Mouse (Mus musculus) kidney, embryonic 14.5 days (tissue): Measurements from ENCODE around the gene Nfkbiz. TPM values are rescaled to one million over a fixed set of nuclear protein-coding genes. Genes with fewer than 3 reads are reported as not detected.

ENCODE experiments used
- ATAC-seq: fragments of 200-750 bp; cut with Nextera tagmentation; 2 replicates; pipeline ENCODE4 v1.8.0; 2017; ENCODE audit warnings: moderate number of reproducible peaks, mild to moderate bottlenecking, moderate TSS enrichment, moderate library complexity; ENCODE audit not compliant: low FRiP score, low TSS enrichment
- H3K27ac ChIP-seq: fragments of 300-500 bp; sonication (generic); 2 replicates; pipeline ENCODE4 v1.5.1; 2014; ENCODE audit warnings: low read depth, mild to moderate bottlenecking, low read length, moderate library complexity, mixed read lengths
- H3K27me3 ChIP-seq: fragments of 300-500 bp; sonication (generic); 2 replicates; pipeline ENCODE4 v1.6.1; 2014; ENCODE audit warnings: mild to moderate bottlenecking, low read length; ENCODE audit not compliant: control insufficient read depth, insufficient read depth
- H3K36me3 ChIP-seq: fragments of 300-500 bp; sonication (generic); 2 replicates; pipeline ENCODE4 v1.6.1; 2014; ENCODE audit warnings: low read length, mixed read lengths; ENCODE audit not compliant: control insufficient read depth, insufficient read depth
- H3K4me1 ChIP-seq: fragments of 300-500 bp; sonication (generic); 2 replicates; pipeline ENCODE4 v1.6.1; 2014; ENCODE audit warnings: low read length, mixed read lengths; ENCODE audit not compliant: control insufficient read depth, insufficient read depth
- H3K4me2 ChIP-seq: fragments of 300-500 bp; sonication (generic); replicated peaks from 2 replicates; pipeline ENCODE4 v1.6.1; 2014; ENCODE audit warnings: low read depth, mild to moderate bottlenecking, low read length
- H3K4me3 ChIP-seq: fragments of 300-500 bp; sonication (generic); 2 replicates; pipeline ENCODE4 v1.5.1; 2014; ENCODE audit warnings: mild to moderate bottlenecking, low read length
- H3K9ac ChIP-seq: fragments of 300-500 bp; sonication (generic); 2 replicates; pipeline ENCODE4 v1.6.1; 2014; ENCODE audit warnings: low read depth, mild to moderate bottlenecking, low read length, moderate library complexity
- H3K9me3 ChIP-seq: fragments of 300-500 bp; sonication (generic); 2 replicates; pipeline ENCODE4 v1.6.1; 2016; ENCODE audit warnings: low read length; ENCODE audit not compliant: control insufficient read depth
- WGBS: fragments of 180-500 bp; shearing (Covaris S2); extraction: QIAGEN DNeasy Blood & Tissue Kit; methylation state at CpG from one replicate; pipeline ENCODE4 v1.1.7; 2014; 5-methylcytosine and 5-hydroxymethylcytosine counted together
- polyA plus RNA-seq: library from polyadenylated mRNA; unstranded; fragments of >200 nt; fragmentation: Nextera tagmentation; extraction: Ambion mirVana; gene quantifications from 2 replicates; pipeline ENCODE4 v1.2.1, GENCODE M21; 2014

Gene Nfkbiz
- polyA plus RNA-seq, 1 experiment from 2014 or later, result 4.4 TPM

DNA sequence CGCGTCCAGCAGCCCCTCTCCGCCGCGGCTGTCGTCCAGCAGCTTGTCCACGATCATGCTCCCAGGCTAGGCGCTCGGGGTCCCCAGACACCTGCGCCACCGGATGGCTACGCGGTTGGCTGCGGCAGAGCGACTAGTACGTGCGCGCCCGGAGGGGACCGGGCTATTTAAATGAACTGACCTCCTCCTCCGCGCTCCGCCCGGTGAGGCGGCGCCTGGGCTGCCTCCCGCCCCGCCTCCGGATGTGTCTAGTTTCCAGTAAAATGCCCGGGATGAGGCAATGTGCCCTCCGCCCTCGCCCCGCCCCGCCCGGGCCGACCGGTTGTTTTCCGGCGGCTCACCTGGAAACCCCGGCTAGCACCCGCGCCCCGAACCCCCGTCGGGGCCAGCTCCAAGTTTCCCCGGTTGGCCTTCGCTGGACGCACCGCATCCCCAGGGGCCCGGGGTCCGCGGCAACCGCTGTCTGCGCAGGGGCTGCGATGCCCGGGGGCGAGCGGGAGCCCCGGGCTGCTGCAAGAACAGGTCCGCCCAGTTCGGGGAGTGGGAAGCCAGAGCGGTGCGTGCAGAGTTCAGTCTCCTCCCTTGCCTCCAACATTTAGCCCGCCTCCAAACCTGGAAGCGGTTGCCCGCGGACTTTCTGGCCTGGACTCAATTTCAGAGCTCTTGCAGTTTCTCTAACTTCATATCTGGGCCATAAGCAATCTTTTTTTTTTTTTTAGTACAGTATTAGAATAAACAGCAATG, 16.5 kb downstream of the Nfkbiz start:
- H3K9ac ChIP-seq, result peak overlapping the region; percentile 84
- no peaks in the 10 kb centered on the region for H3K27me3 ChIP-seq
- peak overlapping the region; percentile 90 for H3K27ac ChIP-seq
- H3K36me3 ChIP-seq, result peaks cover 15% of the 10 kb centered on the region
- peaks cover 11% of the 10 kb centered on the region; the same call in 1 of the 2 replicates for H3K4me1 ChIP-seq
- WGBS, result under 1% methylated on average over 55 of the region's 67 CpGs
- H3K4me3 ChIP-seq, result peak overlapping the region; percentile 87
- ATAC-seq, result peak; percentile 96
- no peaks in the 10 kb centered on the region for H3K9me3 ChIP-seq
- peak overlapping the region; percentile 83 for H3K4me2 ChIP-seq

DNA sequence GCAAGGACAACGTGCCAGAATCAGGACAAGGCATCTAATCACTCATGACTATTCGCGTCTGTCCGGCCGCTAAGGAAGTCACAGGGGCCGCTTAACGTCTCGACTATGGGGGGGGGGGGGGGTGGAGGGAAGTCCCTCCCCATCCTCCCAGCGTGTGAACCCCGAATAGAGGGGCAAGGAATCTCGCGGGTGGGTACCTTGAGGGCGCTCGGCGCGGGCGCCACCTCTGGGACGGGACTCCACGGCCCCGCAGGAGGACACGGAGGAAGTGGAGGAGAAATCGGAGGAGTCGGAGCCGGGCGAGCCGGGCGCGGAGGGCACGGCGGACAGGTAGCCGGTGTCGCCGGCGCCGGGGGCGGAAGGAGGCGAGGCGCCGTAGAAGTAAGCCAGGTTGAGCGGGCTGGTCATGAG, 17.1 kb downstream of the Nfkbiz start:
- Histone ChIP-seq H3K27ac (peak overlapping the region; percentile 79), H3K9ac (peak overlapping the region; percentile 84), H3K36me3 (peaks cover 19% of the 10 kb centered on the region), H3K4me2 (peak overlapping the region; percentile 83), H3K9me3 (no peaks in the 10 kb centered on the region), H3K27me3 (no peaks in the 10 kb centered on the region), H3K4me1 (peaks cover 11% of the 10 kb centered on the region; the same call in 1 of the 2 replicates), H3K4me3 (peak overlapping the region; percentile 87)
- ATAC-seq, result peak; percentile 44
- under 1% methylated on average over 40 of the region's 40 CpGs for WGBS

DNA sequence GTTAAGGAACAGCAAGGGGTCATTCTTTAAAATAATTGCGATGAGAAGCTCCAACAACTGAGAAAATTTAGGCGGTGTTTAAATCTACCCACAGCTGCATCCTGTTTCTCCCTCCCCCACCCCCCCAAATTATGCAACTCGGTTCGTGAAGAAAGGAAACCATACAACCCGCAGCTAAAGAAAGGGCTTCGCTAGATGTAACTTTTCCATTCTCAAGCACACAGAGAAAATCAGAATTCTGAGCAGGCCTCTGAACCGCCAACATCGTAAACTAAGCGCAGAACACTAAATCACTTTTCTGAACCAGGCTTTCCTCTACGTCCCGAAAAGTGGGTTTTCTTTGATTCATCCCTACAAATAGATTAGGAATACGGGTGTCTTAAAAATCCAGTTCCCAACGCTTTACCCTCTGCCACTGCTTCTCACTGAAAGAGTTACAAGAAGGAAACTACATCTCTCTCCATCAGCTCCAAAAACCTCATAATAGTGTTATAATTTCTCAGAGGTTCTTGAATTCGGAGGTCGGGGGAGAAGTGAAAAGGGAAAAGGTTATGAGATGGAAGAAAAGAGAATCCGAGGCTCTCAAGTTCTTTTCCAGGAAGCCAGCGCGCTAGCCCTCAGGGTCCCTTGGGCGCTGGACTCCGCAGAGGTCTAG, 17.7 kb downstream of the Nfkbiz start:
- Histone ChIP-seq H3K27ac (peak overlapping the region; percentile 79; the same call in 1 of the 2 replicates), H3K4me1 (peaks cover 11% of the 10 kb centered on the region; the same call in 1 of the 2 replicates), H3K9ac (peak overlapping the region; percentile 84), H3K4me3 (peak overlapping the region; percentile 87), H3K9me3 (no peaks in the 10 kb centered on the region), H3K4me2 (peak overlapping the region; percentile 83), H3K36me3 (peaks cover 24% of the 10 kb centered on the region), H3K27me3 (no peaks in the 10 kb centered on the region)
- no peak for ATAC-seq
- WGBS, result 8% methylated on average over 20 of the region's 20 CpGs

DNA sequence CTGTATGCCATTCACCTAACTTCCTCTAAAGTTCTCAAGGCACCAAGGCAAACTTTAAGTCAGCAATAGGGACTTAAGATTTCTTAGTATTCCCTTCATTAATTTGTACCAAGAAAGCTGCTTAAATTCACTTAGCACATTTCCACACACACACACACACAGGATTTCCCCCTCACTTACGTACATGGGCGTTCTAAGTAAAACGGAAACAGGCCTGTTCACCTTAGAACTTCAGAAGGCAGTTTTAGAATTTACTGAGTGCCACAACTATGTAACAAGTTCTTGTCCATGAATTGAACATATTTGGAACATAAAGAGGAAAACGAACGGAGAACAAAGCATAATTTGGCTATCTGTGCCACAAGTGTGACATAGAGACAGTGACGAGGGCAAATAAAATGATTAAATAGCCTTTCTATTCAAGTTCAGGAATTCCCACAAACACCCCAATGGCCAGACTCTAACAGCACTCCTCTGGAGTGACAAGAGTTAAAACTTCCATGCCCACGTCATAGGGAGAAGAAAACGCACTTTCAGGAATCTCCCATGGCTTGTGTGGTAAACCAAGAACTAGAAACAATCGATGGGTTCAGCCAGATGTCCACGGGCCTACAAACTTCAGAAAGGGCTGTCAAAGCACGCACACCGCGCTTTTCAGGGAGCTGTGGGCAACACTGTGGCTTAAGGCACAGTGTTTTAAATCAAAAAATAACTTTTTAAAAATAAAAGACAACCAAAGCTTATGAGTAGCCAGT, 18.4 kb downstream of the Nfkbiz start:
- no peaks in the 10 kb centered on the region for H3K9me3 ChIP-seq
- peaks cover 11% of the 10 kb centered on the region; the same call in 1 of the 2 replicates for H3K4me1 ChIP-seq
- no peak for ATAC-seq
- WGBS, result 43% methylated on average over 13 of the region's 13 CpGs
- no peak overlapping the region; the same call in 1 of the 2 replicates for H3K27ac ChIP-seq
- no peaks in the 10 kb centered on the region for H3K27me3 ChIP-seq
- peak overlapping the region; percentile 83 for H3K4me2 ChIP-seq
- peak overlapping the region; percentile 84; the same call in 1 of the 2 replicates for H3K9ac ChIP-seq
- H3K36me3 ChIP-seq, result peaks cover 31% of the 10 kb centered on the region
- peak overlapping the region; percentile 87 for H3K4me3 ChIP-seq

DNA sequence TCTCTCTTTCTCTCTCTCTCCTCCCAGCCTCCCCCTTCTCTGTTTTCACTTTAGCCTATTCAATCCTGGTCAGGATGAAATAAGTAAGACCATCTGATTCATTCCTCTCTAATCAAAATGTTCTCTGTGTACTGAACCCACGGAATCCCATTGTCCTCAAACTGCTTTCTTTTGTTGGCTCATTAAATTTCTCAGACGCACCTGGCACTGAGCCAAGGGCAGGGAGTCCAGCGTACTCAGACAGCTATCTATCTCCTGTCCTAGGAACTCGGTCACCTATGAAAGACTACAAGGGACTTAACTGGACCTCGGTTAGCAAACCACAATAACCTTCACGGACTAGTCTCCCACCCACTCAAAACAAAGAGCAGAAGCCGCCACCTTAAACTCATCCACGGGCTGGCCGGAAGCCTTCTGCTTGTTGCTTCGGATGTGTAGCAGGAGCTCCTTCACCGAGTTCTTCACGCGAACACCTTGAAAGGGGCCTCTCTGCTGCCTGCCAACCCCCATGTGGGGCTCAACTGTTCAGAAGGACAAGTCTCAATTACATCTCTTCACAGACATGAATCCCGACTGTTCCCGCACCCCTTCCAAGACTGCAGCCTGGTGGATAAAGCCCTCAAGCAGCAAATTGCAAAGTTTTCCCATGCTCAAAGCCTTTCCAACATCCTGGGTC, 19.4 kb downstream of the Nfkbiz start:
- no peak for ATAC-seq
- peaks cover 41% of the 10 kb centered on the region for H3K36me3 ChIP-seq
- H3K27ac ChIP-seq, result no peak overlapping the region; the same call in 1 of the 2 replicates
- H3K9me3 ChIP-seq, result no peaks in the 10 kb centered on the region
- peaks cover 11% of the 10 kb centered on the region; the same call in 1 of the 2 replicates for H3K4me1 ChIP-seq
- WGBS, result 32% methylated on average over 15 of the region's 15 CpGs
- H3K4me2 ChIP-seq, result peak overlapping the region; percentile 83
- H3K4me3 ChIP-seq, result peak overlapping the region; percentile 87
- H3K27me3 ChIP-seq, result no peaks in the 10 kb centered on the region
- peak overlapping the region; percentile 34; the same call in 1 of the 2 replicates for H3K9ac ChIP-seq

DNA sequence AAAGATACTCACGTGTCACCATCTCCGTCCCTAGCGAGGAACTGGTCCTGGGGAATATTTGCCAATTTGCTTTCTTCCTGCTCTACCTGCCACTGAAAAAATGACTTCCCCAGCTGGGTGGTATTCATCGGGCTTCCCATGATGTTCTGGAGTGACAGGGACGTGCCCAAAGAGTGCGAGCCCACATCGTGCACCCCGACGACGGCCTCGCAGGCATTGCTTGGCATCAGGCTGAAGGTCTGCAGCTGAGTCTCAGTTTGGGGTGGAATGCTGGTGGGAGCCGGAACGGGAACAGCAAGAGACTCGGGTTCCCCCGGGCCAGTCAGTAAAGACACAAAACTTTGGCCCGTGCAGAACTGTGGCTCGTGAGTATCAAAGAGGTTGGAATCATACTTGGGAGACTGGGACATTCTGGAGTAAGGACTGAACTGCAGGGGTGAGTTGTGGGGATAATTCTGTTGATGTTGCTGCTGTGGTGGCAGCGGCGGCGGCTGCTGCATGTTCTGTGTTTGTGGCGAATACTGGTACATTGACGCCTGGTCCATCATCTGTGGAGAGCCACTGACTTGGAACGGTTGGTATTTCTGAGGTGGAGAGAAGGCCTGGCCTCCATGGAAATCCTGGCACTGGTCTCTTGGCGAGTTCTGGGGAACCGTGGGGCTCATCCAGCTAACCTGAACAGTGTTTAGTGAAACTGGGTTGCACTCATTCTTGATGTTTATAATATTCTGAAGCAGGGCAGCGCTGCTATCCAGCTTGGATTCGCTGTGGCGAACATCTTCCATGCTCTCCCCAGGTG, 20.8 kb downstream of the Nfkbiz start:
- no peak overlapping the region for H3K4me2 ChIP-seq

DNA sequence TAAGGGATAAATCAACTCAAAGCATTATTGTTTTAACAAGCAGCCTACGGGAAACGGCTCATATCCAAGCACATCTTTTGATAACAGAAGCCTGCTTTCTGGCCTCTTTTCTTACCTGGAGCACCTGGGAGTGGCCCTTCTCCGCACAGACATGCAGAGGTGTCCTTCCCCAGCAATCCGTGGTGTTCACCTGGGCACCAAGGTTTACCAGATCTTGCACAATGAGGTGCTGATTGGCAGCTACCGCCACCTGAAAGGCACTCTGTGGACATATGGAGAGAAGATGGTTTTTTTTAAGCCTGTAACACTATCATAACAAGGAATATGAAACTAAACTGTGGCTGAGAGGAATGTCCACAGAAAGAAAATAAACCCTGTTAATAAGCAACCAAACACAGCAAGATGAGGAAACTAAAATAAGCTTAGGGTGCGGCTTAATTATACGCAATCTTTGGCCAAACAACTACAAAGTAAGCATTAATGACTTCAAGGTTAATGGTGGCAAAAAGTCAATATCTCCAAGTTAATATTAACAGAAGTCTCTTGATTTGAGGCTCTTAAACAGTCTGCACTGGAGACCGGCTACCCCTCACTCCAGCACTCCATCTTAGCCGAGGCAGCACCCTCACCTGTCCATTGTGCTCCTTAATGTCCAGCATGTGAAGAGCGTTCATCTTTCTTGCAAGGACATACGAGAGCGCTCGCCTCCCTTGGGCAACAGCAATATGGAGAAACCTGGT, 22.3 kb downstream of the Nfkbiz start:
- Histone ChIP-seq H3K4me1 (peaks cover 8% of the 10 kb centered on the region; the same call in 1 of the 2 replicates), H3K4me3 (no peak overlapping the region), H3K4me2 (no peak overlapping the region), H3K9ac (no peak overlapping the region), H3K9me3 (no peaks in the 10 kb centered on the region), H3K36me3 (peaks cover 65% of the 10 kb centered on the region), H3K27me3 (no peaks in the 10 kb centered on the region), H3K27ac (no peak overlapping the region)
- no peak for ATAC-seq
- 83% methylated on average over 13 of the region's 13 CpGs for WGBS

More for the DNA sequence above, 20.8 kb downstream of the Nfkbiz start:
- H3K4me1 ChIP-seq, result peaks cover 8% of the 10 kb centered on the region; the same call in 1 of the 2 replicates
- no peak overlapping the region for H3K9ac ChIP-seq
- ATAC-seq, result no peak
- H3K27me3 ChIP-seq, result no peaks in the 10 kb centered on the region
- peaks cover 53% of the 10 kb centered on the region for H3K36me3 ChIP-seq
- H3K4me3 ChIP-seq, result no peak overlapping the region
- H3K27ac ChIP-seq, result no peak overlapping the region
- no peaks in the 10 kb centered on the region for H3K9me3 ChIP-seq
- 94% methylated on average over 28 of the region's 28 CpGs for WGBS
